Mouse (Mus musculus) ES-CJ7 (cell line): ENCODE measurements at regions not wholly inside any gene's neighbourhood (a gene's known extent, or its start where the extent isn't known, plus 50 kb on each side); places are given as distances from the start of the nearest gene placed in this dataset.

ENCODE experiments used
- DNase-seq: peaks from one replicate; pipeline ENCODE4 v3.0.0; 2011; ENCODE audit warnings: low read depth, low spot score

DNA sequence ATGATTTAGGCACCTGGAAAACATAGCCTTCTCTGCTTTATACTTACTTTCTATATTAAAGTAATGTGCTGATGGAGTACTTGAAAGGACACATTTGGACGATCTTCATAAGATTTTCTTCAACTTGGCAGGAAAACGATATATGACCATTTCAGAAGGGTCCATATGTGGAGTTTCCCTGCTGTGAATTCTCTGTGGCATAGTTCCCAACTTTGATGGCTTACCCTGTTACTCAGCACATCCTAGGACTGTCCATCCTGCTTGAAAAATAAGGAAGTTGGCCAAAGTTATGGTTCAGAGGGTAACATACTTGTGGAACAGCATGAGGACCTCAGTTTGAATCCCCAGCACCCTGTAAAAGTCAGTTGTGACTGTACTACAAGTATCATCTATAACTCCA is 109.2 kb upstream of the Pbx1 start:
- no peak for DNase-seq

- DNase-seq = no peak
These were observed 86.0 kb upstream of the Pbx1 start for GRCm38 (mm10) chr1:168518087-168518486.

GRCm38 (mm10) chr1:168506326-168506725 is 74.3 kb upstream of the Pbx1 start:
- no peak for DNase-seq

DNA sequence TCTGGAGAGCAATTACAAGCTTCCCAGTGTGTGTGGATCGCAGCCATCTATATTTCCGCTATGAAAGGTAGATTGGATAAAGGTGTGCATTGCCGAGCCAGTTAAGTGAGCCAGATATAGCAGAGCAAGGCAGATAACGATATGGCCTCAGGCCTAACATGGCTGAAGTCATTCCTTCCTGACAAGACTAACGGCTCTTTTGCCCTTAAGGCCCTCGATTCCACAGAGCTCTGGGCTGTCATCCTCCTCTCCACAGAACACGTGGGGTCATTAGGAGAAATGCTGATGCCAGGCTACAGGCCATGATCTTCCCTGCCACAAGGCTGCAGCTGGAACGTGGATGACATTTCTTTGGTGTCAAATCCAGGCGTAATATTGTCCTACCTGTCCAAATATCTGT is 72.7 kb upstream of the Pbx1 start:
- DNase-seq = no peak

DNA sequence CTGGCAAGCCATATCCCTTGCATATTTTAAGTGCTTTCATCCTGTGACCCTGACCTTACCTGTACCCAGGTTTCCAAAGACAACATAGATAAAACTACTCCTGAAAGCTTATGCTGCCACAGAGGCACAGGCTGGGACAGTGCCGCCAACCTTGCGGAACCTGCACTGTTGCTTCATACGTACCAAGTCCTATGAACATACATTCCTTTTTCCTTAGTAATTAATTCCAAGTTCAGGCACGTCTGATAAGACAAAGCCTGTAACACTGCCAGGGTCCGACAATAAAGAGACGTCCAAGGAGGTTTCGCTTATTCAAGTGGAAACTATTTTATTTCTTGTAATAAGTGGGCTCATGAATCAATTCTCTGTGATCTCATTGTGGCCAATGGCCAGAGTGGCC is 70.2 kb upstream of the Pbx1 start:
- no peak for DNase-seq

DNA sequence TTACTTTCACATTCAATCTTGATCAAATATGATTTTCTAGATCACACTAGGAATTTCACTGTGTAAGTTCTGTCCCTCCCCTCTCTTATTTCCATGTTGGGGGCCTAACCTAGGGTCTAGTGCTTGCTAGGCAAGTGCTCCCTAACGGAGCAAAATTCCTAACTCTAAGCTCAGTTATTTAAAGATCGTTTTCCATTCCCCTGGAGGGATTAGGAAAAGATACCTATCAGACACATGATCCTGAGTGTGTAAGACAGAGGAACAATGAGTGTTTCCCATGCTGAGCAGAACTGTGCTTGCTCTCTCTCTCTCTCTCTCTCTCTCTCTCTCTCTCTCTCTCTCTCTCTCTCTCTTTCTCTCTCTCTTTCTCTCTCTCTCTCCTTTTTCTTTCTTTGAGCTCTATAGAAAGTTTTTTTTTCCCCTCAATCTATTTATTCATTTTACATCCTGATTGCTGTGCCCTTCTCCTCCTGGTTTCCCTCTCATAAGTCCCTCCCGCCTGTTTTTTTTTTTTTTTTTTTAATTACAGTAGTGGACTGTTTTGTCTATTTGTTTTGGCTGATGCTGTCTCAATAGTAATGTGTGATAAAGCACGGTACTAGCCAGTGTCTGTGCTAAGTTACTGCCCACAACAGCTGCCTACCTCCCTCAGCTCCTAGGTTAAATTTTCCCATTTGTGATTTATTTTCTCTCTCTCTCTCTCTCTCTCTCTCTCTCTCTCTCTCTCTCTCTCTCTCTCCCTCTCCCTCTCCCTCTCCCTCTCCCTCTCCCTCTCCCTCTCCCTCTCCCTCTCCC is 69.5 kb upstream of the Pbx1 start:
- DNase-seq = no peak

GRCm38 (mm10) chr1:168497801-168498200 is 65.7 kb upstream of the Pbx1 start:
- no peak for DNase-seq

DNA sequence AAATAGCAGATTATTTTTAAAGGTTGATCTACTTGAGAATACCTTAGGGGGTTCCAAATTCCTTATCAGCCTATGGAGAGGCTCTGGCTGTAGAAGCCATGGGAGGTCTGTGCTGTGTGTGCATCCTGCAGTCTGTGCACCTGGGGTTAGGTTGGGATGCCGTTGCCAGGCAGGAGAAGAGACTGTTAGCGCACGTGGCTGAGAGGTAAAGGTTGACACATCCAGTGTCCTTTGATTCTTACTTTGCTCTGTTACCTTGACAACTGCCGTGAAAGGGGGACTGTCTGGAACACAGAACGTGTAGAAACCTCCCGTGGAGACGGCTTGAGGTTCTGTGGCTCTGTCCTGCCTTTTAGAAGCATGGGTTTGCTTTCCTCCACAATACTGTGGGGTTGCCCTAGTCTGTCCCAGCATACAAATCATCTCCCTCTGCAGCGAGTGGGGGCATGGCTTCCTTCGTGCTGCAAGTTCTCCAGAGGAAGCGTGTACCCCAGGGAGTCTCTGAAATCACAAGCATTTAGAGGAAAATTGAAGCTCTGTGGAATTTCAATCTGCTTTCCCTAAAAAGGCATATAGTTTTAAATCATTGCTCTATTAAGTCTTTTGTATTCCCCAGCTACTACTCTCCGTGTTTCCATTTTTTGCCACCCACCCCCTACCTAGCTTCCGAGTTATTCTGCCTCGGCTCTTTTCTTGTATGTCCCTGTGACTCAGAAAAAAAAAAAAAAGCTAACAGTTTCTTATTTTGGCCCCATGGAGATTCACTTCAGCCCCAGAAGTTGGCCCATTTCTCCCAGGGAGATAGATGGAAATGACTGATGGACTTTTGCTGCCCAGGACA is 63.8 kb upstream of the Pbx1 start:
- DNase-seq = no peak

DNA sequence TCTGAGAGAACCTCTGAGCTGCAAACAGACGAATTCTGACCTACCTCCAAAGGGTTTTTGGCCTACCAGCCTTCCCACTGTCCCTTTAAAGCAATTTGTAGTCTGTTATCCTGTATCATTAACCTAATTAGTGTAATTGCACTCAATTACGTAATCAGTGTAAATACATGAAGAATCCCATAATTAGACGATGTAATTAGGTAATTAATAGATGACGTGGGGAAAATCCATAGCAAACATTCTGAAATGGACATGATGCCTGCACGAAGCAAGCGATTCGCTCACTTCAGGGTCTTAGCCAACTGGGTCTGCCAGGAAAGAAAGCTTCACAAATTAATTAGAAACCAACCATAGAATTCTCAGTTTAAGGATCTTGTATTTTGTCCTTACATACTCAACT is 55.4 kb upstream of the Pbx1 start:
- no peak for DNase-seq

- no peak for DNase-seq
These were observed 51.6 kb upstream of the Pbx1 start for GRCm38 (mm10) chr1:168483651-168484050.
